Mouse (Mus musculus) lung, embryonic 16.5 days (tissue): ENCODE data around the gene Pbld1. TPM values are rescaled to one million over a fixed set of nuclear protein-coding genes. Genes with fewer than 3 reads are reported as not detected.

ENCODE experiments used
- ATAC-seq: fragments of 200-750 bp; cut with Nextera tagmentation; 2 replicates; pipeline ENCODE4 v1.8.0; 2017; ENCODE audit warnings: low read depth, mild to moderate bottlenecking, moderate library complexity
- H3K27ac ChIP-seq: fragments of 300-500 bp; sonication (generic); 2 replicates; pipeline ENCODE4 v1.5.1; 2014; ENCODE audit warnings: mild to moderate bottlenecking, control low read depth, low read length
- H3K27me3 ChIP-seq: fragments of 300-500 bp; sonication (generic); 2 replicates; pipeline ENCODE4 v1.6.1; 2014; ENCODE audit warnings: low read depth, low read length, mixed read lengths; ENCODE audit not compliant: control insufficient read depth, insufficient read depth
- H3K36me3 ChIP-seq: fragments of 300-500 bp; sonication (generic); 2 replicates; pipeline ENCODE4 v1.6.1; 2014; ENCODE audit warnings: low read length; ENCODE audit not compliant: control insufficient read depth, insufficient read depth
- H3K4me1 ChIP-seq: fragments of 300-500 bp; sonication (generic); replicated peaks from 2 replicates; pipeline ENCODE4 v1.6.1; 2014; ENCODE audit warnings: low read length, mixed read lengths; ENCODE audit not compliant: control insufficient read depth, insufficient read depth
- H3K4me2 ChIP-seq: fragments of 300-500 bp; sonication (generic); 2 replicates; pipeline ENCODE4 v1.6.1; 2014; ENCODE audit warnings: low read depth, low read length, control low read depth
- H3K4me3 ChIP-seq: fragments of 300-500 bp; sonication (generic); 2 replicates; pipeline ENCODE4 v1.5.1; 2014; ENCODE audit warnings: mild to moderate bottlenecking, low read length, control low read depth
- H3K9ac ChIP-seq: fragments of 300-500 bp; sonication (generic); 2 replicates; pipeline ENCODE4 v1.6.1; 2014; ENCODE audit warnings: low read length, control low read depth
- H3K9me3 ChIP-seq: fragments of 300-500 bp; sonication (generic); 2 replicates; pipeline ENCODE4 v1.6.1; 2016; ENCODE audit warnings: low read length; ENCODE audit not compliant: control insufficient read depth
- WGBS: fragments of 180-500 bp; shearing (Covaris S2); extraction: QIAGEN DNeasy Blood & Tissue Kit; methylation state at CpG from one replicate; pipeline ENCODE4 v1.1.7; 2014; 5-methylcytosine and 5-hydroxymethylcytosine counted together
- polyA plus RNA-seq: library from polyadenylated mRNA; unstranded; fragments of >200 nt; fragmentation: Nextera tagmentation; extraction: Ambion mirVana; gene quantifications from 2 replicates; pipeline ENCODE4 v1.2.1, GENCODE M21; 2015

Pbld1 gene
- polyA plus RNA-seq: 1.1 TPM in 2 replicates

DNA sequence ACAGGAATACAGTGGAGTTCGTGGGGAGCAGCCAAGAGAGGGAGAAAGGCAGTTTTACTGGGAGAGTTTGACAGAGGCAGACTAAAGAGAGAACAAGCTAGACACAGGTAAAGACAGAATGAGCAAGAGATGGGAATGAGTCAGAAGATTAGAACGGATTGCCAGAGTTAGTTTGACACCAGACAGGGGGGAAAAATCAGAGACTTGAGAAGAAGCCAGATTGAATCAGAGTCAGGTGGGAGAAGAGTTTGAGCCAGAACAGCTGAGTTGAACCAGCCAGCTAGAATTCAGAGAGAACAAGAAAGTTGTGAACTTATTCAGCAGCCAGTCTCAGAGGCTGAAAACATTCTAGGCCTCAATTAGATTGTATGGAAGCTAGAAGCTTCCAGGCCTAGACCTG is at the start of gene Pbld1:
Gene Pbld1, plus strand, starts transcription at position 301 of the 400 bp plus-strand sequence.
- no peak within 1 kb of the TSS for H3K9ac ChIP-seq
- no peak within 1 kb of the TSS for H3K4me3 ChIP-seq
- no peaks in the 10 kb centered on the region for H3K36me3 ChIP-seq
- no peaks in the 10 kb centered on the region for H3K4me1 ChIP-seq
- H3K4me2 ChIP-seq: no peak within 1 kb of the TSS
- no peaks in the 10 kb centered on the region for H3K9me3 ChIP-seq
- no peak within 1 kb of the TSS for H3K27ac ChIP-seq
- no peaks in the 10 kb centered on the region for H3K27me3 ChIP-seq
- ATAC-seq: no peak
- 80% methylated on average over 2 of the region's 2 CpGs for WGBS

DNA sequence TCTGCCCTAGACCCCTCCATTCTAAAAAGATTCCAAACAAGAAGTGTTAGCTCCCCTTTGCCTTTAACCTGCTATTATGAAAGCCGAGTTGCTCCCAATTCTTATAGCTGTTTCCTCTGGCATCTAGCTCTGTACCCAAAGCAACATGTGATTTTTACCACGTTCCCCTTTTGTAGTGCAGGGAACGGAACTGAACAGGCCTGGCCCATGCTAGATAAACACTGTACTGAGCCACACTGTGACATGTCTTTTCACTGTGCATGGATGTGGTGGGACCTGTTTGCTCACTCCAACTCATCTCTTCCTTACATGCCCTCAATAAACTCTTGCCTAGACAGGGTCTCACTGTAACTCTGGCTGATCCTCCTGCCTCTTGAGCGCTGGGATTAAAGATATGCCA is 49.7 kb upstream of the Pbld1 start:
- H3K27me3 ChIP-seq: no peaks in the 10 kb centered on the region
- no peaks in the 10 kb centered on the region for H3K9me3 ChIP-seq
- peaks cover 49% of the 10 kb centered on the region for H3K36me3 ChIP-seq
- no peak overlapping the region for H3K27ac ChIP-seq
- WGBS: 73% methylated on average over 4 of the region's 4 CpGs
- H3K4me2 ChIP-seq: no peak overlapping the region
- H3K4me3 ChIP-seq: no peak overlapping the region
- no peak overlapping the region for H3K9ac ChIP-seq
- no peak for ATAC-seq
- no peaks in the 10 kb centered on the region for H3K4me1 ChIP-seq

DNA sequence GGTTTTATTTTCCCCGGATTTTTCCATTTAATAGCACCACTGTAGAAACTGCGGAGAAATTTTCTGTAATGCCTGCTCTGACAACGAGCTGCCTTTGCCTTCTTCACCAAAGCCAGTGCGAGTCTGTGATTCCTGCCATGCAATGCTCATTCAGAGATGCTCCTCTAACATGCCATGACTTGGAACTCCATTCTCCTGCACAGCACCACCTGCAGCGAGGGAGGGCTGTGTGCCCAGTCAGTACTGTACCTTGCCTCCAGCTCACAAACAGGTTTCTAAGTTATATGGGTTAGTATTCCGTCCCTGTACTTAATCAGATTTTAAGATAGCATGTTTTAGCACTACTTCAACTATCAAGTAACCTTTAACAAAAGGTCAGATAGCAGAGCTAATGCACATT is 48.4 kb upstream of the Pbld1 start:
- Histone ChIP-seq H3K4me3 (no peak overlapping the region), H3K27ac (no peak overlapping the region), H3K36me3 (peaks cover 58% of the 10 kb centered on the region), H3K4me2 (no peak overlapping the region), H3K4me1 (no peaks in the 10 kb centered on the region), H3K9me3 (no peaks in the 10 kb centered on the region), H3K9ac (no peak overlapping the region), H3K27me3 (no peaks in the 10 kb centered on the region)
- 90% methylated on average over 6 of the region's 6 CpGs for WGBS
- ATAC-seq: no peak

DNA sequence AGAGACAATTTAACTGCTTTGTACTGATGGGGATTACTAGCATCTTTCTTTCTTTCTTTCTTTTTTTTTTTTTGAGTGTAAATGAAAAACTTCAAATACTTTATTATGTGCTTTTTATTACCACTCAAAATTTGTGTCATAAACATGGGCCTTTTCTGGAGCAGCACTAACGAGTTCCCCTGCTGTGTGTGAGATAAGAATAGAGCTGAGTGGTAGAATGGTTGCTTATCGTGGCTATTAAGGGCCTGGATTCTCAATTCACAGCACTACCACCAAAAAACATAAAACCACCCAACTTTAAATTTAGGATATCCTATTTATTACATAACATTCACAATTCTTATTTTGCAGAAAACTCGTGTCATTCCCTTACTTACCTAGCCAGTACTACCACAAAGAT is 46.5 kb upstream of the Pbld1 start:
- Histone ChIP-seq H3K4me3 (no peak overlapping the region), H3K27ac (no peak overlapping the region), H3K27me3 (no peaks in the 10 kb centered on the region), H3K9ac (no peak overlapping the region), H3K36me3 (peaks cover 50% of the 10 kb centered on the region), H3K4me2 (no peak overlapping the region), H3K4me1 (no peaks in the 10 kb centered on the region), H3K9me3 (no peaks in the 10 kb centered on the region)
- 65% methylated on average over 3 of the region's 3 CpGs for WGBS
- ATAC-seq: no peak

DNA sequence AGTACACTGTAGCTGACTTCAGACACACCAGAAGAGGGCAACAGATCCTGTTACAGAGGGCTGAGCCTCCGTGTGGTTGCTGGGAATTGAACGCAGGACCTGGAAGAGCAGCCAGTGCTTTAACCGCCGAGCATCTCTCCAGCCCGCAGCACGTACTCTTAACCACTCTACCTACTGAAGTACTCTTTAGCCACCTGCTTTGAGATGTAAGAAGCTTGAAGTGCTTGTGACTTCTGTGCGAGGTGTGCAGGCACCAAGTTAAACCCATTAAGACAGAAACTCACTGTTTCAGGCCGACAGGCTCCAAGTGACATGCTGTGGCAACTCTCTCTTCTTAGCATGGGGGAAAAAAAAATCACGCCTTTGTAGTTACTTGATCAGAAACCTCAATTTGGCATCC is 45.8 kb upstream of the Pbld1 start:
- WGBS: 67% methylated on average over 9 of the region's 9 CpGs
- H3K27ac ChIP-seq: no peak overlapping the region
- no peak overlapping the region for H3K4me2 ChIP-seq
- H3K36me3 ChIP-seq: peaks cover 50% of the 10 kb centered on the region
- H3K9ac ChIP-seq: no peak overlapping the region
- H3K27me3 ChIP-seq: no peaks in the 10 kb centered on the region
- H3K4me3 ChIP-seq: no peak overlapping the region
- H3K4me1 ChIP-seq: no peaks in the 10 kb centered on the region
- ATAC-seq: peak; percentile 89
- no peaks in the 10 kb centered on the region for H3K9me3 ChIP-seq

DNA sequence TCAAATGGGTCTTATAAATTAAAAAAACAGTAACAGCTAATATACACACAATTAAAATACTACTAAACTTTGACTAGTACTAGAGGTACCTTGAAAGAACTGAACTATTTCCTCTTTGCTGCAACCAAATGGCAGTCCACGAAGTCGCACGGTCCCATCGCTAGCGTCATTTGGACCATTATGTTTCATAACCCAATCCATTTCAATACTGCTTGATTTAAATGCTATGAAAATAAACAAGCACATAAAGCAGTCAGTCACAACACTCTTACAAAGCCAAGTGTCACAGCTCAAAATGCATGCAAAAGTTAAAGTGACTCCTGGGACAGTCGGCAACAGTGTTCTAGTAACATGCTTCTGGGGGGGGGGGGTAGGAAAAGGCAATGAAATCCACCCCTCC is 40.7 kb upstream of the Pbld1 start:
- no peak overlapping the region for H3K4me2 ChIP-seq
- H3K27me3 ChIP-seq: no peaks in the 10 kb centered on the region
- WGBS: 84% methylated on average over 6 of the region's 6 CpGs
- no peak for ATAC-seq
- H3K9me3 ChIP-seq: no peaks in the 10 kb centered on the region
- no peak overlapping the region for H3K4me3 ChIP-seq
- H3K4me1 ChIP-seq: peaks cover 17% of the 10 kb centered on the region
- no peak overlapping the region for H3K9ac ChIP-seq
- H3K27ac ChIP-seq: no peak overlapping the region
- peaks cover 15% of the 10 kb centered on the region for H3K36me3 ChIP-seq

DNA sequence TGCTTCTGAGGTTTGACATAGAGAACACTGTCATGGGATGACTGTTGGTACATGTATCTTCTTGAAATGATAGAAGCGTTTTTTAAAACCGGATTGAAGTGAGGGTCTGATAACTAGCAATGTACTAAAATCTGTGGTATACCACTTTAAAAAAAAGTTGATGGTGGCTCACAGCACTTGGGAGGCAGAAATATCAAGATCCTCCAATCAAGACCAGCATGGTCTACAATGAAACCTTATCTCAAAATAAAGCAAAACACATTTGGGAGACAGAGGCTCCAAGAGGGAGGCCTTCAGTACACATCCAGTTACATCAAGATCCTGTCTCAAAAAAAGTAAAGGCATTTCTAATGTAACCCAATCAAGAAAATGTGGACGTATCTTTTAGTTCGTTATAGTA is 38.3 kb upstream of the Pbld1 start:
- no peak for ATAC-seq
- 24% methylated on average over 4 of the region's 4 CpGs for WGBS

DNA sequence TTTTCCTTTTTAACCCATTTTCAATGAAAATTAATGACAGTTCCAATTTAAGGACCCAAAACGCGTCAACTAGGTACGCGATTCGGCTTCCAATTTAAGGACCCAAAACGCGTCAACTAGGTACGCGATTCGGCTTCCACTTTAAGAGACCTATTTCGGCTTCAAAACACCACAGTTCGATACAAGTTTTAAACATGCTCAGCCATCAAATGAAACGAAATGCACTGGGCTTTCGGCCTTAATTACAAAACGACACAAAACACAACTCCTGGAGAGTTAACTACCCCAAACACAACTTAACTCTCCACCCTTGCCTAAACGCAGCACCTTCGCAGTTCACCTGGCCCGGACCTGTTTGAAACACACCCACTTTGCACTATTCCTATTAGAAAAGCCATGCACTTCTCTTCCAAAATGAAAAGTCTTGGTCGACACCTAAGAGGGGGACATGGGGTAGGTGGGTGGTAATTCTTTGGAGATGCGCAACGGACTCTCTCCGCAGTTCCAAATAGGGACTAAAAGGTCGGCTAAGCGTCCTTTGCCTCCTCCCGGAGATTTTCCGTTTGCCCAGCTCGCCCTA is 37.3 kb upstream of the Pbld1 start:
- Histone ChIP-seq H3K4me2 (peak overlapping the region; percentile 70), H3K4me1 (peaks cover 20% of the 10 kb centered on the region), H3K4me3 (peak overlapping the region; percentile 94), H3K9me3 (no peaks in the 10 kb centered on the region), H3K27me3 (no peaks in the 10 kb centered on the region), H3K27ac (peak overlapping the region; percentile 99), H3K9ac (peak overlapping the region; percentile 100), H3K36me3 (peaks cover 4% of the 10 kb centered on the region; the same call in 1 of the 2 replicates)
- ATAC-seq: no peak
- under 1% methylated on average over 27 of the region's 27 CpGs for WGBS

More for the DNA sequence above, 38.3 kb upstream of the Pbld1 start:
- Histone ChIP-seq H3K4me3 (peak overlapping the region; percentile 94), H3K9me3 (no peaks in the 10 kb centered on the region), H3K9ac (peak overlapping the region; percentile 100), H3K4me1 (peaks cover 20% of the 10 kb centered on the region), H3K27me3 (no peaks in the 10 kb centered on the region), H3K4me2 (peak overlapping the region; percentile 70), H3K36me3 (peaks cover 5% of the 10 kb centered on the region; the same call in 1 of the 2 replicates), H3K27ac (no peak overlapping the region)

DNA sequence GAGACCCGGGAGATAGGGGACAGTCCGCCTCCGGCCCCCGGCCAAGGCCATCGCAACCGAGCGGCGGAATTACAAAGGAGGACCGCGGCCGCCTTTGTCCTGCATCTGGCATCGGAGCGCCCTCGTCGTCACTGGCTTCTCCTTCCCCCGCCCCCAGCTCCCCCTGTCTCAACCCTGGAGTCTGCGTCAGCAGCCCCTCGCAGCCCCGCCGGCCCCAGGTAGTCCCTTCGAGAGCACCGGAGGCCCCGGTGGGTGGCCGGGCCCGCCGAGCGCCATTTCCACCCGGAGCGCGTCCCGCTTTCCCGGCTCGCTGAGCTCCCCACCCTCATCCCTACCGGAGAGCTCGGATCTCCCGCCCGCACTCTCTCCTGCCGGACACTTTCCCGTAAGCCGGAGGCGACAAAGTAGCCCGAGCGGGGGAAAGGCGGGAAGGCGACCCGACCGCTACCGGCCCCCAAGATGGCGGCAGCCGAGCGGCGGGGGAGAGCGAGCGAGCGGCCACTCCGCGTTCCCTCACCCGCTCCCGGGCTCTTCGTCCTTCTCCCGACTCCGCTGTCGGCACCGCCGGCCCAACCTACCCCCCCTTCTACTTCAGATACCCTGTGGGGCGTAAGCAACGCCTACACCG is 36.7 kb upstream of the Pbld1 start:
- ATAC-seq: peak; percentile 54
- H3K27me3 ChIP-seq: no peaks in the 10 kb centered on the region
- H3K9me3 ChIP-seq: no peaks in the 10 kb centered on the region
- peak overlapping the region; percentile 70 for H3K4me2 ChIP-seq
- no peaks in the 10 kb centered on the region for H3K36me3 ChIP-seq
- under 1% methylated on average over 54 of the region's 68 CpGs for WGBS
- peak overlapping the region; percentile 100 for H3K9ac ChIP-seq
- H3K27ac ChIP-seq: peak overlapping the region; percentile 99
- peaks cover 20% of the 10 kb centered on the region for H3K4me1 ChIP-seq
- H3K4me3 ChIP-seq: peak overlapping the region; percentile 94
